Mouse (Mus musculus): ENCODE measurements at regions not wholly inside any gene's neighbourhood (a gene's known extent, or its start where the extent isn't known, plus 50 kb on each side); places are given as distances from the start of the nearest gene placed in this dataset.

DNA sequence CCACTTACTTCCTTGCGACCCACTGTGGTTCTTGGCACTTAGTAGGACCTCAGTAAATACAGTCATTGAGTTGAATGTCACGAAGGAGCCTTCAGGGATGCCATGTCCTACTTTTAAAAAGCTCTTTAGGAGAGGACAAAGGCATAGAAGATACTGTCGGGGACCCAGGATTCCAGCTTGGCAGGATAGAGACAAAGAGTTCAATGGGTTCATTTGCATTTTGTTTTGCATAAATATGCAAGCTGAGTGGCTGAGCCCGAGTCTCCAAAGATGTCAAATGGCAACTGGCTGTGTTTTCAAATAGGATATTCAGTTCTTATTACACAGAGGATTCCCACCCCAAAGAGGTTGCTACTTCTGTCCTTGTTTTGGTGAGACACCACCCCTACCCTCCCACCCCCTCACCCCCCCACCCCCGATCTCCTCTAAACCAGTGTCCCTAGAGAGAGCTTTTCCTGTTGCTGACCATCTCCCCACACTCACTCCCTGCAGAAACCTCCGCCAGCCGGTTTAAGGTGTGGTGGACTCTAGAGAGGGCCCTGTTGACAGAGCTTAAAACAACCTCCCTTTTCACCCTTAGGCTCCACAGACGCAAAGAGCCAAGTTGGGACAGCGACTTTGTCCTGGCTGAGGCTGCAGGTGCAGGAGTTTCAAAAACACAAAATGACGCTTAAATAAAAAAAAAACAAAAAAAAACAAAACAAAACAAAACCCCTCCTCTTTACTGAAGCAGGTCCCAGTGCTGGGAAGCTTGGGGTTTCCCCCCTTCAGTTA lies 57.9 kb downstream of the Sox9 start:
- H3K4me2 ChIP-seq (ENCODE audit: low read depth, low read length), result 0 out of 2 replicates have a peak overlapping the region, but pooled peaks have one; percentile 13
- ATAC-seq, result peak; percentile 70; the same call in 1 of the 2 replicates
- H3K27me3 ChIP-seq (ENCODE audit: insufficient read depth, low read length), result no peaks in the 10 kb centered on the region
- 12% methylated on average over 10 of the region's 10 CpGs for WGBS
- no peaks in the 10 kb centered on the region for H3K4me1 ChIP-seq (ENCODE audit: insufficient read depth, low read length)
- DNase-seq (ENCODE audit: low spot score), result peak; percentile 54
- H3K9ac ChIP-seq (replicated peaks; ENCODE audit: low read length), result no peak overlapping the region
- H3K9me3 ChIP-seq (ENCODE audit: low read length), result no peaks in the 10 kb centered on the region
- H3K27ac ChIP-seq, result peak overlapping the region; percentile 46; the same call in 1 of the 2 replicates
- no peak overlapping the region for H3K4me3 ChIP-seq (ENCODE audit: low read length)
- no peaks in the 10 kb centered on the region for H3K36me3 ChIP-seq (ENCODE audit: insufficient read depth, low read length)
- no peak for TF ChIP-seq CTCF (IDR thresholded peaks at IDR 0.05; ENCODE audit: low read depth)

DNA sequence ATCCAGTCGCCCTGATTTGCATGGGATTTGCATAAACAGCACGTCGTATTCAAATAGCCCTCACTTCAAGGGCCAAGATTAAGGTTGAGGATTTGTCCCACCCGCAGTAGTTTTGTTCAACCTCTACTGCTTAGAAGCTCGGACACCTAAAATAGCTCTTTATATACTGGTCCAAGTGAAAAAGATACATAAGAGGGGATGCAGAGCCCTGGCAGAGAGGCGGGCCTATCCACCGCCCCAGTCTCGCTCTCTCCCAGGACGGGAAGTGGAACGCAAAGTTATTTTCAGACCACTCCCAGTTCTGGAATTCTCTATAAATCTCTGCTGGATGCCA lies 58.4 kb downstream of the Sox9 start:
- Histone ChIP-seq H3K36me3 (ENCODE audit: insufficient read depth, low read length) (no peaks in the 10 kb centered on the region), H3K27me3 (ENCODE audit: insufficient read depth, low read length) (no peaks in the 10 kb centered on the region), H3K4me1 (ENCODE audit: insufficient read depth, low read length) (no peaks in the 10 kb centered on the region), H3K27ac (peak overlapping the region; percentile 46; the same call in 1 of the 2 replicates), H3K9me3 (ENCODE audit: low read length) (no peaks in the 10 kb centered on the region), H3K4me2 (ENCODE audit: low read depth, low read length) (0 out of 2 replicates have a peak overlapping the region, but pooled peaks have one; percentile 13), H3K9ac (replicated peaks; ENCODE audit: low read length) (no peak overlapping the region), H3K4me3 (ENCODE audit: low read length) (no peak overlapping the region)
- ATAC-seq, result no peak
- no peak for TF ChIP-seq CTCF (IDR thresholded peaks at IDR 0.05; ENCODE audit: low read depth)
- 16% methylated on average over 10 of the region's 10 CpGs for WGBS
- DNase-seq (ENCODE audit: low spot score), result no peak

DNA sequence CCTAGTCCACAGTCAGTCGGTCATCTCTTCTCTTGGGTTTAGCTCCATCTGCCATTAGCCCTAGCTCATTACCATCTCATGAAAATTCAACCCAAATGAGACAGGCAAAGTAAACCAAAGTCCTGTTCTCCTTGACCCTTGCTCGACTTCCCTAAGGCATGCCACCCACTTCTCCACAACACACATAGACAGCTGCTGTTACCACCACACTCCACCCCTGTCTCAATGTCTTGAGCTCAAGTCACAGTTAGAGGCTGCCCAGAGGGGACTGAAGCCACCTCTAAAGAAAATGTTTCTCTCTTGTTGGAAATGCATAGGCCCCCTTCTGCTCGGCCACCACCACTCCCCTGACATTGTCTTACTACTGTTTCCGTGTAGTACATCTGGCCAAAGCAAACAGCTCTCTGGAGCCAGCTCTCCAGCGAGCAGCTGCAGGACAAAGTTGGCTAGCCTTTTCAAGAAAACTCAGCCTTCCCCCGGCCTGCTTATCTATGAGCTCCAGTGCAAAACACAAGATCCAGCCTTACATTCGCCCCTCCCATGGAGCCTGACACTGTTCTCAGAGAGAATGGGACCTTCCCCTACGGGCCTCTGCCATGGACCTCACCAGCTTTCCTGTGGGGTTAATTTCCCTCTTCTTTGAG lies 62.4 kb downstream of the Sox9 start:
- H3K9me3 ChIP-seq (ENCODE audit: low read length), result no peaks in the 10 kb centered on the region
- TF ChIP-seq CTCF (IDR thresholded peaks at IDR 0.05; ENCODE audit: low read depth), result no peak
- DNase-seq (ENCODE audit: low spot score), result no peak
- H3K9ac ChIP-seq (replicated peaks; ENCODE audit: low read length), result no peak overlapping the region
- H3K4me3 ChIP-seq (ENCODE audit: low read length), result no peak overlapping the region
- H3K4me1 ChIP-seq (ENCODE audit: insufficient read depth, low read length), result no peaks in the 10 kb centered on the region
- no peaks in the 10 kb centered on the region for H3K27me3 ChIP-seq (ENCODE audit: insufficient read depth, low read length)
- ATAC-seq, result no peak
- no peak overlapping the region for H3K4me2 ChIP-seq (ENCODE audit: low read depth, low read length)
- H3K36me3 ChIP-seq (ENCODE audit: insufficient read depth, low read length), result no peaks in the 10 kb centered on the region
- 62% methylated on average over 8 of the region's 8 CpGs for WGBS
- H3K27ac ChIP-seq, result no peak overlapping the region

DNA sequence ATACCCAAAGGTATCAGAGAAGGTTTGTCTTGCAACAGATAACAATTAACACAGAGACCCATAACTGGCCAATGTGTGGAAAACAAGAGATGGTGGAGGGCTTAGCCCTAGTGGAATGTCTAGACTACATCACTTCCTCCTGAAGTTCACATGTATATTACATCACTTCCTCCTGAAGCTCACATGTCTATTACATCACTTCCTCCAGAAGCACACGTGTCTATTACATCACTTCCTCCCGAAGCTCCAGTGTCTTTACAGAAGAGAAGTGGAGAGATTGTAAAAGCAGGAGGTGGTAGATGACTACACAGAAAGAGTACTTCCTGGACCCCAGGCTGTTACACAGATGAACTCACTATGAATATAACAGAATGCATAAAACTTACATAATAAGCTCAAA lies 65.1 kb downstream of the Sox9 start:
- ATAC-seq (no peak), DNase-seq (ENCODE audit: low spot score) (no peak)
- no peak for TF ChIP-seq CTCF (IDR thresholded peaks at IDR 0.05; ENCODE audit: low read depth)
- Histone ChIP-seq H3K9me3 (ENCODE audit: low read length) (no peaks in the 10 kb centered on the region), H3K4me1 (ENCODE audit: insufficient read depth, low read length) (no peaks in the 10 kb centered on the region), H3K4me3 (ENCODE audit: low read length) (no peak overlapping the region), H3K36me3 (ENCODE audit: insufficient read depth, low read length) (no peaks in the 10 kb centered on the region), H3K27me3 (ENCODE audit: insufficient read depth, low read length) (no peaks in the 10 kb centered on the region), H3K9ac (replicated peaks; ENCODE audit: low read length) (no peak overlapping the region), H3K27ac (no peak overlapping the region), H3K4me2 (ENCODE audit: low read depth, low read length) (no peak overlapping the region)
- WGBS, result 94% methylated on average over 2 of the region's 2 CpGs

DNA sequence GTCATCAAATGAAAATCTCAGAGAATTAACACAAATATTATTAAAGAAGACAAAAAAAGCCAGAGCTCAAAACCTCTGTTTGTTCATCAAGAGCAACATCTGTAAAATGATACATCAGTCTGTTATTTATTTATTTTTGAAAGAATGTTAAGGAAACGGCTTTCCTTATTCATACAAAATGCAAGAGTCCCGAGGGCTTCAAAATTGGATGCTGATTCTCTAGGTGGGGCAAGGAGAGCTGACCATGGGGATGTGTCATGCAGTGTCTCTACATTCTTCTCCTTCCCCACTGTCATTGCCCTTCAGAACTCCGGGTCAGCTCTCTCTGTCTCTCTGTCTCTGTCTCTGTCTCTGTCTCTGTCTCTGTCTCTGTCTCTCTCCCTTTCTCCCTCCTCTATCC lies 65.8 kb downstream of the Sox9 start:
- H3K36me3 ChIP-seq (ENCODE audit: insufficient read depth, low read length), result no peaks in the 10 kb centered on the region

DNA sequence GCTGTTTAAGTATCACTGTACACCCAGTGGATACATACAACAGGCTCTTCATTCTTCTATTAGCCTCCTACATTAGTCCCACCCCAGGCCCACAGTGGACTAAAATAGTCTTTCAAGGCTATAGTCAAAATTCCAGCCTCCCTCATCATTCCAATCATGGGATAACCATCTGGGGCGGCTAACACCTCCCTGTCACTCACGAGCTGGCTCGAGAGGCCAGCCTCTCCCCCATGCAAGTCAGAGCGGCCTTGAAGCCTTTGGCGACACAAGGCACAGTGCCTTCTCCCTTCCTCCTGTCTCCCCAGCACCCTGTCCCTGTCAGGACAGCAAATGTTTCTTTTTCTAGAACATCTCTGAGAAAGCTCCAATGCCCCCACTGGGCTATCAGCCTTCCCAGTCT lies 68.0 kb downstream of the Sox9 start:
- no peak for TF ChIP-seq CTCF (IDR thresholded peaks at IDR 0.05; ENCODE audit: low read depth)
- ATAC-seq (no peak), DNase-seq (ENCODE audit: low spot score) (no peak)
- Histone ChIP-seq H3K9ac (replicated peaks; ENCODE audit: low read length) (no peak overlapping the region), H3K9me3 (ENCODE audit: low read length) (no peaks in the 10 kb centered on the region), H3K4me1 (ENCODE audit: insufficient read depth, low read length) (no peaks in the 10 kb centered on the region), H3K4me3 (ENCODE audit: low read length) (no peak overlapping the region), H3K36me3 (ENCODE audit: insufficient read depth, low read length) (no peaks in the 10 kb centered on the region), H3K27ac (no peak overlapping the region), H3K27me3 (ENCODE audit: insufficient read depth, low read length) (no peaks in the 10 kb centered on the region), H3K4me2 (ENCODE audit: low read depth, low read length) (no peak overlapping the region)
- WGBS, result 81% methylated on average over 5 of the region's 5 CpGs

More for the DNA sequence above, 65.8 kb downstream of the Sox9 start:
- Histone ChIP-seq H3K4me2 (ENCODE audit: low read depth, low read length) (no peak overlapping the region), H3K4me3 (ENCODE audit: low read length) (no peak overlapping the region), H3K9me3 (ENCODE audit: low read length) (no peaks in the 10 kb centered on the region), H3K27me3 (ENCODE audit: insufficient read depth, low read length) (no peaks in the 10 kb centered on the region), H3K9ac (replicated peaks; ENCODE audit: low read length) (no peak overlapping the region), H3K4me1 (ENCODE audit: insufficient read depth, low read length) (no peaks in the 10 kb centered on the region), H3K27ac (no peak overlapping the region)
- 72% methylated on average over 3 of the region's 3 CpGs for WGBS
- TF ChIP-seq CTCF (IDR thresholded peaks at IDR 0.05; ENCODE audit: low read depth), result no peak
- ATAC-seq, result no peak
- no peak for DNase-seq (ENCODE audit: low spot score)
